Mouse (Mus musculus): Measurements from ENCODE around the gene Chd4. TPM values are rescaled to one million over a fixed set of nuclear protein-coding genes. Genes with fewer than 3 reads are reported as not detected.

Chd4 gene
- polyA plus RNA-seq, 2 experiments, result 78.6 to 89.7 TPM

- no peak for DNase-seq (ENCODE audit: low spot score)
- no peak overlapping the region for H3K4me3 ChIP-seq (replicated peaks; ENCODE audit: low read length)
- peak overlapping the region; percentile 67 for H3K27ac ChIP-seq (replicated peaks; ENCODE audit: low read depth, low read length)
- 0 out of 2 replicates have a peak overlapping the region, but pooled peaks have one; percentile 7 for H3K9ac ChIP-seq (ENCODE audit: low read depth, low read length, severe bottlenecking)
- no peaks in the 10 kb centered on the region for H3K9me3 ChIP-seq (ENCODE audit: control insufficient read depth, low read length)
- H3K36me3 ChIP-seq (ENCODE audit: control insufficient read depth, insufficient read depth, low read length), result peaks cover 40% of the 10 kb centered on the region
- H3K4me1 ChIP-seq (ENCODE audit: control insufficient read depth, insufficient read depth, low read length), result peaks cover 20% of the 10 kb centered on the region
- TF ChIP-seq POLR2A (IDR thresholded peaks at IDR 0.05; ENCODE audit: borderline replicate concordance, extremely low read depth, insufficient read depth, insufficient read length), result no peak
- WGBS, result 69% methylated on average over 7 of the region's 7 CpGs
- H3K4me2 ChIP-seq (replicated peaks; ENCODE audit: low read depth, low read length, severe bottlenecking), result no peak overlapping the region
- no peaks in the 10 kb centered on the region for H3K27me3 ChIP-seq (ENCODE audit: control insufficient read depth, insufficient read depth, low read length)
- no peak for ATAC-seq (ENCODE audit: low FRiP score, low read depth)
Observed at GRCm38 (mm10) chr6:125149569-125149950, 53.8 kb downstream of the Chd4 start.

DNA sequence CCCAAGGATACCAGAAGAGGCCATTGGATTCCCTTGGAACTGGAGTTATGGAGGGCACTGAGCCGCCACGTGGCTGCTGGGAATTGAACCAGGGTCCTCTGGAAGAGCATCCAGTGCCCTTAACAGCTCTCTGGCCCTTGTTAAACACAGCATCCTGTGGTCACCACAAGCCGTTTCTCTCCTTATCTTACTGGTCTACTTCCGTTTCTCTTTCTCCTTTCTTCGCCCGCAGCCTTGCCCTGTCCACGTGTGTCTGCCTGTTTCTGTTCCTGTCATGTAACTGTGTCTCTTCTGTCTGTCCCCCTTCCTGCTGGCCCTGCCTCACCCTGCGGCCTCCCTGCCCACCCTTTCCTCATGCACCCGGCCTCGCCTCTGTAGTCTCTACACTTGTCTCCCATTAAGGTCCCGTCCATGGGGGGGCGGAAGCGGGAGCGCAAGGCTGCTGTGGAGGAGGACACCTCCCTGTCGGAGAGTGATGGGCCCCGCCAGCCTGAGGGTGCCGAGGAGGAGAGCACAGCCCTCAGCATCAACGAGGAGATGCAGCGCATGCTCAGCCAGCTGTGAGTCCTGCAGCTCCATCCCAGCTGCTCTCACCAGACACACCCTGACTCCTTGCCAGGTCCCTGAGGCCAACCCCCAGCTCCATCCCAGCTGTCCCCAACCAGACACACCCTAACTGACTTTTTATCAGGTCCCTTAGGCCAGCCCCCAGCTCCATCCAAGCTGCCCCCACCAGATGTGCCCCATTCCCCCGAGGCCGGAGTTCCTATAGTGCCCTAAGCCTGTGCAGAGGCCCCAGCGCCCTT, 56.6 kb downstream of the Chd4 start:
- peaks cover 6% of the 10 kb centered on the region; the same call in 1 of the 2 replicates for H3K4me1 ChIP-seq (ENCODE audit: control insufficient read depth, insufficient read depth, low read length)
- no peak overlapping the region for H3K9ac ChIP-seq (ENCODE audit: low read depth, low read length, severe bottlenecking)
- no peak overlapping the region for H3K4me2 ChIP-seq (replicated peaks; ENCODE audit: low read depth, low read length, severe bottlenecking)
- 80% methylated on average over 22 of the region's 22 CpGs for WGBS
- H3K27me3 ChIP-seq (ENCODE audit: control insufficient read depth, insufficient read depth, low read length), result no peaks in the 10 kb centered on the region
- DNase-seq (ENCODE audit: low spot score), result no peak
- no peaks in the 10 kb centered on the region for H3K9me3 ChIP-seq (ENCODE audit: control insufficient read depth, low read length)
- ATAC-seq (ENCODE audit: low FRiP score, low read depth), result no peak
- no peak overlapping the region for H3K4me3 ChIP-seq (replicated peaks; ENCODE audit: low read length)
- no peak overlapping the region for H3K27ac ChIP-seq (replicated peaks; ENCODE audit: low read depth, low read length)
- TF ChIP-seq POLR2A (IDR thresholded peaks at IDR 0.05; ENCODE audit: borderline replicate concordance, extremely low read depth, insufficient read depth, insufficient read length), result no peak
- peaks cover 58% of the 10 kb centered on the region for H3K36me3 ChIP-seq (ENCODE audit: control insufficient read depth, insufficient read depth, low read length)

DNA sequence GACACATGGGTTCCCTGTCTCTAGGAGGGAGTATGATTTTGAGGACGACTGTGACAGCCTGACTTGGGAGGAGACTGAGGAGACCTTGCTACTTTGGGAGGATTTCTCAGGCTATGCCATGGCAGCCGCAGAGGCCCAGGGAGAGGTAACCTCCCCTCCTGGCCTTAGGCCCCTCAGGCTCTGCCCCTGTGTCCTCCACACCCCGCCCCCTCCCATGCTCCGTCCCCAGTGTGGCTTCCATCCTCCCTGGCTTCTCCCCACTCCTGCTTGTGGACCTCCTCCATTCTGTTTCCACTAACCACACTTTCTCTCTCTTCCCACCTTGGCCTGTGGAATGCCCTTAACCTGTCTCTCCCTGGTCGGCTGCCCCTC, 57.2 kb downstream of the Chd4 start:
- Histone ChIP-seq H3K4me2 (replicated peaks; ENCODE audit: low read depth, low read length, severe bottlenecking) (no peak overlapping the region), H3K9ac (ENCODE audit: low read depth, low read length, severe bottlenecking) (no peak overlapping the region), H3K36me3 (ENCODE audit: control insufficient read depth, insufficient read depth, low read length) (peaks cover 64% of the 10 kb centered on the region), H3K27me3 (ENCODE audit: control insufficient read depth, insufficient read depth, low read length) (no peaks in the 10 kb centered on the region), H3K9me3 (ENCODE audit: control insufficient read depth, low read length) (no peaks in the 10 kb centered on the region), H3K4me1 (ENCODE audit: control insufficient read depth, insufficient read depth, low read length) (0 out of 2 replicates have a peak, but pooled peaks cover 3% of the 10 kb centered on the region), H3K4me3 (replicated peaks; ENCODE audit: low read length) (no peak overlapping the region), H3K27ac (replicated peaks; ENCODE audit: low read depth, low read length) (no peak overlapping the region)
- 77% methylated on average over 5 of the region's 5 CpGs for whole genome bisulfite sequencing
- DNase-seq (ENCODE audit: low spot score), result no peak
- no peak for ATAC-seq (ENCODE audit: low FRiP score, low read depth)
- no peak for TF ChIP-seq POLR2A (IDR thresholded peaks at IDR 0.05; ENCODE audit: borderline replicate concordance, extremely low read depth, insufficient read depth, insufficient read length)

DNA sequence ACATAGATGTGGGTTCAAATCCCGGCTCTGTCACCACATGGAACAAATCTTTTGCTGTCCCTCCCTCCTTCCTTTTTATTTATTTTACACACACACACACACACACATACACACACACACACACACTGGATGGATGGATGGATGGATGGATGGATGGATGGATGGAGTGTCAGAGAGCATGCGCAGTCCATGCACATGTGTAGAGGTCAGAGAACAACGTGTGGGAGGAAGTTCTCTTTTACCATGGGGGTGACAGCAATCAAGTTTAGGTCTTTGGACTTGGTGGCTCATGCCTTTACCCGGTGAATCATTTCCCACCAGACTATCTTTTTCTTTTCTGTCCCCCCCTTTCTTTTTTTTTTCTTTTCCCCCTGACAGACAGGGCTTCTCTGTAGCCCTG, 57.9 kb downstream of the Chd4 start:
- Histone ChIP-seq H3K4me3 (replicated peaks; ENCODE audit: low read length) (no peak overlapping the region), H3K27ac (replicated peaks; ENCODE audit: low read depth, low read length) (no peak overlapping the region), H3K4me1 (ENCODE audit: control insufficient read depth, insufficient read depth, low read length) (no peaks in the 10 kb centered on the region), H3K9me3 (ENCODE audit: control insufficient read depth, low read length) (no peaks in the 10 kb centered on the region), H3K9ac (ENCODE audit: low read depth, low read length, severe bottlenecking) (no peak overlapping the region), H3K4me2 (replicated peaks; ENCODE audit: low read depth, low read length, severe bottlenecking) (no peak overlapping the region), H3K27me3 (ENCODE audit: control insufficient read depth, insufficient read depth, low read length) (no peaks in the 10 kb centered on the region), H3K36me3 (ENCODE audit: control insufficient read depth, insufficient read depth, low read length) (peaks cover 66% of the 10 kb centered on the region)
- WGBS, result 93% methylated on average over 4 of the region's 4 CpGs
- no peak for ATAC-seq (ENCODE audit: low FRiP score, low read depth)
- no peak for TF ChIP-seq POLR2A (IDR thresholded peaks at IDR 0.05; ENCODE audit: borderline replicate concordance, extremely low read depth, insufficient read depth, insufficient read length)
- DNase-seq (ENCODE audit: low spot score), result no peak

DNA sequence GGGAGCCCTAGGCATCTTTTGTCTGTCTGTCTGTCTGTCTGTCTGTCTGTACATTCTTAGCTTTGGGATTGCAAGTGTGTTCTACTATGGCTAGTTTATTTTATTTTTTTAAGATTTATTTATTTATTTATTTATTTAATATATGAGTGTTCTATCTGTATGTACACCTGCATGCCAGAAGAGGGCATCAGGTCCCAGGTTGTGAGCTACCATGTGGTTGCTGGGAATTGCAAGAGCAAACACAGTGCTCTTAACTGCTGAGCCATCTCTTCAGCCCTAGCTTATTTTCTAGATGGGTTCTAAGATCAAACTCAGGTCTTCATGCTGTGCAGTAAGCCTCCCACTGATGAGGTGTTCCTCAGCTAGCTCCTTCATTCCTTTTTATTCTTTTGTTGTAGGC, 58.8 kb downstream of the Chd4 start:
- Histone ChIP-seq H3K27ac (replicated peaks; ENCODE audit: low read depth, low read length) (no peak overlapping the region), H3K36me3 (ENCODE audit: control insufficient read depth, insufficient read depth, low read length) (peaks cover 72% of the 10 kb centered on the region), H3K4me2 (replicated peaks; ENCODE audit: low read depth, low read length, severe bottlenecking) (no peak overlapping the region), H3K27me3 (ENCODE audit: control insufficient read depth, insufficient read depth, low read length) (no peaks in the 10 kb centered on the region), H3K9ac (ENCODE audit: low read depth, low read length, severe bottlenecking) (no peak overlapping the region), H3K4me1 (ENCODE audit: control insufficient read depth, insufficient read depth, low read length) (no peaks in the 10 kb centered on the region), H3K4me3 (replicated peaks; ENCODE audit: low read length) (no peak overlapping the region), H3K9me3 (ENCODE audit: control insufficient read depth, low read length) (no peaks in the 10 kb centered on the region)
- DNase-seq (ENCODE audit: low spot score), result no peak
- no peak for ATAC-seq (ENCODE audit: low FRiP score, low read depth)
- TF ChIP-seq POLR2A (IDR thresholded peaks at IDR 0.05; ENCODE audit: borderline replicate concordance, extremely low read depth, insufficient read depth, insufficient read length), result no peak
